Mouse (Mus musculus): ENCODE data around the gene Eif2b4.
A peak's percentile ranks its signal among the peaks of the same experiment; 100 is the strongest.

Gene Eif2b4

GRCm38 (mm10) chr5:31199321-31199892 is 6.2 kb upstream of the Eif2b4 start:
- DNase-seq = no peak

DNA sequence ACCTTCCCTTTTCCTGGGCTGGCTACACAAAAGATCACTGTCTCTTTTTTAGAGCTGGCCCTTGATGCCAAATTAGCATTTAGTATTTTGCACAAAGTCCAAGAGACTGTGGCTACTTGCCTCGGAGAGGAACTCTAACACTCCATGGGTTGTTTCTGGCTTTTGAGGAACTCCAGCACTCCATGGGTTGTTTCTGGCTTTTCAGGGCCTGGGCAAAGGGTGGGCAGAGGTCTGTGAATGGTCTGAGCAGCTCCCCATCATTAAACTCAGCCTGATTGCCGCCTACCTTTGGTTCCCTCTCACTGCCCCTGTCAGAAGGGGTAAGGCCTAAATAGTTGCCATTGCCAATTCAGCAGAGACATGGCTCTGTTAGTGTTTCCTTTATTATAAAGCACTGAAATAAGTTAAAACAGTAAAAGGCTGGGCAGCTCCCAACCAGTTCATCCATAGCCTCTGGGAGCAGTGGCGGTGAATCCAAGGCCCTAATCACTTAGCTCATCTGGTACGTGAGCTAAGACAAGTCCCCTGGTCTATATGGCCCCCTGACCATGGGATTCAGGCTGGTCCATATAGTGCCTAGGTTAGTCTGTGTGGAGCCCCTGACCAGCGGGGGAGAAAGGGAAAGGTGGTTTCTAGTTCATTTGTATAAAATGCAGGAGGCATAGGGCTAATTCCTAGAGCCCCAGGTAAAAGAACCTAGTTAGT is 5.5 kb upstream of the Eif2b4 start:
- no peak for DNase-seq

GRCm38 (mm10) chr5:31198170-31198569 is 4.9 kb upstream of the Eif2b4 start:
- DNase-seq = no peak

DNA sequence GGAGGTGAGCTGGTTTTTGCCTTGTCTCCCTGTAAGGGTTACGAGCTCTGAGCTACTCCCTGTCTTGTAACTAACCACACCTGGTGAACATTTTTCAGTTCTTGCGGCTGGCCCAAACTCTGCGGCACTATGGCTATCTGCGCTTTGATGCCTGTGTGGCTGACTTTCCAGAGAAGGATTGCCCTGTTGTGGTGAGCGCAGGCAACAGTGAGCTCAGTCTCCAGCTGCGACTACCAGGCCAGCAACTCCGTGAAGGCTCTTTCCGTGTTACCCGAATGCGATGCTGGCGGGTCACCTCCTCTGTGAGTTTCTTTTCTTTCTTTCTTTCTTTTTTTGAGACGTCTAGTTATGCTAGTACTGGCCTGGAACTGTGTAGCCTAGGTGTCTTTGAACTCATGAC is 3.8 kb upstream of the Eif2b4 start:
- DNase-seq = no peak

- DNase-seq = no peak
Observed at GRCm38 (mm10) chr5:31196207-31196606, 3.0 kb upstream of the Eif2b4 start.

GRCm38 (mm10) chr5:31195671-31196070 is 2.4 kb upstream of the Eif2b4 start:
- DNase-seq = no peak

GRCm38 (mm10) chr5:31194486-31195485 is 1.6 kb upstream of the Eif2b4 start:
- no peak for DNase-seq

DNA sequence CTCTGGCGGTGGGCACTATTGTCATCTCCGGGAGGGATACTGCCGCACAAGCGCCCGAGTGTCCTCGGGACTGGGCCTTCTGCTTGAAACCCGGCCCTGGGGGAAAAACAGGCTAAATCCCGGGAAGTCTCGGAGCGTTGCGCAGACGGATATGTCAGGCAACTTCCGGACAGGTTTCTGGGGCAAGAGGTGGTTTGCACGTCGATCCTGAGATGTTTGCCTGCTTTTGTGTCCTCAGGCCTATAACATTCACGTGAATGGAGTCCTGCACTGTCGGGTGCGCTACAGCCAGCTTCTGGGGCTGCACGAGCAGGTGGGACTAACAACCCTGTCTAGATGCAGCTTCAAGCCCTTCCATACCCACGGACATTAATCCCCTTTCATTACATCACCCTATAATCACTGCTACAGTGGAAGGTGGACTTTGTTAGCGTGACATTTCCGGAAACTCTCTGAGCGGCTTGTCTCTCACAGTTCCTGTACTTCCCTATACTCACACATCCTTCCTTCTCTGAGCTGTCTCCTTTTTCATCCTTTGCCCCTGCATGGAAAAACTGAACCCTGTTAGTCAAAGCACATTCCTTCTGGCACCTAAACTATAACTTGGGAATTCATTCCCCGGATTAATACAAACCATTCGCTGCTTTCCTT is 526 bp upstream of the Eif2b4 start:
- DNase-seq = no peak

DNA sequence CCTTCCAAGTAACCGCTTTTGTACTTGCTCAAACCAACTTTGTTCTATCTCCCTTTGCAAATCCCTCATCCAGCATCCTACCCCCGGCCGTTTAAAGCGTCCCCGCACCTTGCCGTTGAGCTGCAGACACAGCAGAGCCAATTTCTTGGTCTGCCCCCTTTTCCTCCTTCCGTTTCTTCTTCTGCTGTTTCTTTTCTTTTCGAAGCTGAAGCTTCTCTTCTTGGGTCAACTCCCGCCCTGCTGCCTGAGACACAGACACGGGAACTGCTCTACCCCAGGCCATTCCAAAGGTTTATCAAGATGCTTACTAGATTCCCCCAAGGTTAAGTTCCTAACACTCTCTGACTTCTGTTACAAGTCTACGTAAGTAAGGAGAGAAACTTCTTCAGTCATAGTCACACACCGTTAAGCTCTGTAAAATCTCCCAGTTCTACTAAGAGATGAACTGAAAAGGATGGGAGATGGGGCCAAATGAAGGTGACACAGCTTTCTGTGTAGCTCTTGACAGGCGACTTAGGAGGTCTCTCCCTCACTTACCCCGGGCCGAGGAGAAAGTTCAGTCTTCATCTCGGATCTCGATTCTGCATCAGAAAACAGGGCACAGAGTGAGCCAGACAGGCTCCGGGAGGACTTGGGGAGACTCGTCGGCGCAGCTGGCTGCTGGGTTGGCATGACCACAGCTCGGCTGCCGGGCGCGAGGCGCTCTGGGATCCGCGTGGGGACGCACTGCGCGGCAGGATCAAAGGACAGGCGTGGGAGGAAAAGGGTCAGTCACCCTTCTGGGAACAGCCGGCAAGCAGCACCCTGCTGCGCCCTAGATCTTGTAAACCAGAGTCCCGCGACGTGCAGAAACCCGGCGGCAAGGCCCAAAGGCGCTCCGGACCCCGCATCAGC is 938 bp downstream of the Eif2b4 start:
- DNase-seq = no peak

DNA sequence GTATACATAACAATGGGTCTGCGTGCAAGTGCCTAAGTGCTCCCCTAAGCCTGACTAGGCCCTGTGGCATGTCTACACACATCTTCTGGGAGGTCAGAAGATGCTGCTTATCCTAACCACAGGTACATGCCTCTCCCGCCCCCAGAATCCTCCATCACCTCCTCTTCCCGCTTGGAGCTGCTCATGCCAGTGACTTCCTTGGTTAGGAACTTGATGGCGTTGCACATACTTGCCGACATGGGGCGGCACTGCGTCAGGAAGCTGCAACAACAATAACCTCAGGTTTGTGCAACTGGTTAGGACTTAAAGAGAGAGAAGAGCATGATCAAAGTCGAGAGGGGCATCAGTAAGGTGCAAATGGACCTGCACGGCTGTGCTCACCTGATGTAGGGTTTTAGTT is 3.0 kb downstream of the Eif2b4 start:
- DNase-seq = no peak

DNA sequence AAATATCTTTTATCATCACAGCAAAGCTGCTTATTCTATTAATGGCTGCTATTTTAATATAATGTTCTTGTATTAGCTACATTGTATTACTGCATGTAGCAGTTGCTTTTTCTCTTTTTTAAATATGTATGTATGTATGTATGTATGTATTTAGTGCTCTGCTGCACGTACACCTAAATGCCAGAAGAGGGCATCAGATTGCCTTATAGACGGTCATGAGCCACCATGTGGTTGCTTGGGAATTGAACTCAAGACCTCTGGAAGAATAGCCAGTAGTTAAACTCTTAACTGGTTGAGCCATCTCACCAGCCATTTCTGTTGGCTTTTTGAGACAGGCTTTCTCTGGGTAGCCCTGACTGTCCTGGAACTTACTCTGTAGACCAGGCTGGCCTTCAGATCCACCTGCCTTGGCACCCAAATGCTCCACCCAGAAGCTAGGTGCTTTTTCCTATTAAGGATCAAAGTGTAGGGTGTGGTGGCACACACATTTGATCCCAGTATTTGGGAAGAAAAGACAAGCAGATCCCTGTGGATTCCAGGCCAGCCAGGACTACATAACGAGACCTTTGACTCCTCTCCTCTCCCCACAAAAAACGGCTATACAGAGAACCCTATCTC is 4.9 kb downstream of the Eif2b4 start:
- DNase-seq = no peak

- DNase-seq = no peak
Observed at GRCm38 (mm10) chr5:31183678-31184077, 9.6 kb downstream of the Eif2b4 start.

- no peak for DNase-seq
Observed at GRCm38 (mm10) chr5:31181183-31181770, 12.0 kb downstream of the Eif2b4 start.

DNA sequence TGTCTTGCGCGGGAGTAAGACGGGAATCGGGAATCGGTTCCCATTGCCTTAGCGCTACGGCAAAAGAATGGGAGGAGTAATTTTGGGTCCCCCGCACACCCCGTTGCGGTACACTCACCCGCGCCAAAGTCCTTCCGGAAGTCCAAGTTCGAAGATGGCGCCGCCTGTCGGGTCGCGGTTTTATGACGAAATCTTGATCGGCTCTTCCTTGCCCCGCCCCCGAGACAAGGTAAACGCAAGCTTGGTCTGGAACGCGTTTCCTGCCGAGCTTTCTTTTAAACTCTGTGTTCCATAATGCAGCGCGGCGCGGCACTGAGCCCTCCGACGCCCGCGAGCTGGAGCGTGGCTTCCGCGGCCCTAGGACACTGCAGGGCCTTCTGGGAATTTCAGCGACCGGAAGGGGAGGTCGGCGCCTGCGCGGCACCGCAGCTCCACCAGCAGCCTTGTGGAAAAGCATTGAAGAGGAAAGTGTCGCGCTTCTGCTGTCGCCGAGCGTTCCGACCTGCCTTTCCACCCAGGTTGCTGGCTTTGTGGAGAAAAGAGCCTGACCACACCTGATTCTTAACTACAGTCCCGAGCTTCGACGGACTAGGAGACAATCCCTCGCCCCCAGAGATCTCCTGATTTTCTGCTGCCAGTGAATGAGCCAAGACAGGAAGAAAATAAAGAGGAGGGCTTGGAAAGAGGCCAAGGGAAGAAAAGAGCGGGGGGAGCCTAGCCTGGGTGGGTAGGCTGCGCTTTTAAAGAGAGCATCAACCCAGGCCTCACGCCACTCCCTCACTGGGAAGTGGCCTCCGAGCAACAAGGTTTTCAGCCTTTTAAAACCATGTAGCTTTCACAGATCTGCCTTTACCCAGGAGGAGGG is 13.2 kb downstream of the Eif2b4 start, which contains the start of the genes Gm29609 and Gtf3c2:
Gene Gm29609 (minus strand): TSS at position 146 of the 865 bp plus-strand sequence.
Gene Gtf3c2 (minus strand): TSS at position 379 of the 865 bp plus-strand sequence.
- peak; percentile 96 for DNase-seq

- no peak for DNase-seq
Observed at GRCm38 (mm10) chr5:31179301-31179765, 13.9 kb downstream of the Eif2b4 start.

- no peak for DNase-seq
Observed at GRCm38 (mm10) chr5:31168630-31169029, 24.6 kb downstream of the Eif2b4 start.

DNA sequence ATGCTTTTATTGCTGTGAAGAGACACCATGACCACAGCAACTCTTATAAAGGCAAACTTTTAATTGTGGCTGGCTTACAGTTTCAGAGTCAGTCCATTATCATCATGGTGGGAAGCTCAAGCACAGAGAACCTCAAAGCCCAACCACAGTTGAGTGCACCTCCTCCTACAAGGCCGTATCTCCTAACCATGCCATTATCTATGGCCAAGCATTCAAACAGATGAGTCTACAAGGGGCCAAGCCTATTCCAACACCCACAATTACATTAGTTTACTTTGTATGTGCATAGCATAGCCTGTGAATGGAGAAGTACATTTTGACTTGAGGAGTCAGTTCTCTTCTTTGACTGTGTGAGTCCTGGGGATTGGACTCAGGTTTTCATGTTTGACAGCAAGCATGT is 28.4 kb downstream of the Eif2b4 start:
- no peak for DNase-seq

DNA sequence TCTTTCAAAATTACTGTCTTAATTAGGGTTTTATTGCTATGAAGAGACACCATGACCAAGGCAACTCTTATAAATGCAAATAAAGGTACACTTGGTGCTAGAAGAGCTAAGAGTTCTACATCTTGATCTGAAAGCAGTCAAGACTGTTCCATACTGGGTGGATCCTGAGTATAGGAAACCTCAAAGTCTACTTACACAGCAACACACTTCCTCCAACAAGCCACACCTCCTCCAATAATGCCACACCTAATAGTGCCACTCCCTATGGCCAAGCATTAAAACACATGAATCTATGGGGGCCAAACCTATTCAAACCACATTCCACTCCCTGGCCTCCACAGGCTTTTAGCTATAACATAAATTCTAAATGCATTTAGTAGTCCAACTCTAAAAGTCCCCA is 30.8 kb downstream of the Eif2b4 start:
- DNase-seq = no peak

- peak; percentile 76 for DNase-seq
Observed at GRCm38 (mm10) chr5:31154152-31154553, 39.1 kb downstream of the Eif2b4 start, which contains the start of gene Mpv17. Mpv17 (minus strand) TSS chr5:31154251.

Measured in right cerebral cortex, postnatal 4 days (tissue).